Mouse (Mus musculus): ENCODE measurements around the gene Sun1.

DNA sequence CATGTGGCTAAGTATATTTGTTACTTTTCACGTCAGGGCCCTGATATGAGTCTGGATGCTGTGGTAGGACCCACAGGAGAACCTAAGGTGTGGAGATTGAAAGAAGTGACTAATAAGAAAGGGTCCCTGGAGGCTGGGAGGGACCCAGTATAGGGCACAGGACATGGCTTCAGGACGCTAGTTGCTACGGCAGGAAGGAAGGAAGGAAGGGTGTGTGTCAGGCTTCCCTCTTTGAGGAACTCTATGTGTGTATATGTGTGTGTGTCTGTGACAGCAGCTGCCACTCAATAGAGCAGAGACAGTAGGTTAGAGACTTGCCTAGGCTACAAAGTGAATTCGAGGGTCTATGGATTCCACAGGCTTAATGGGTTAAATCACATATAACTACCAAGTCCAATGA is 20.2 kb downstream of the Sun1 start:
- TF ChIP-seq GATA1 (IDR thresholded peaks at IDR 0.05; ENCODE audit: low read depth, low read length) (no peak), NRF1 (IDR thresholded peaks at IDR 0.05; ENCODE audit: insufficient read depth, low read depth, low read length, poor library complexity, severe bottlenecking) (no peak), JUND (IDR thresholded peaks at IDR 0.05; ENCODE audit: low read depth, low read length) (no peak), CTCF (IDR thresholded peaks at IDR 0.05 in 2 of 3, conservative IDR thresholded peaks at IDR 0.05 in 1 of 3; ENCODE audit: control insufficient read depth in 1 of 3, insufficient read depth in 1 of 3, low read depth in 2 of 3, low read length in 3 of 3, poor library complexity in 1 of 3, severe bottlenecking in 1 of 3) (no peak), TAL1 (IDR thresholded peaks at IDR 0.05; ENCODE audit: low read length) (no peak), TCF12 (IDR thresholded peaks at IDR 0.05; ENCODE audit: low read depth, low read length) (no peak), E2F4 (IDR thresholded peaks at IDR 0.05; ENCODE audit: borderline replicate concordance, low read depth, low read length) (no peak)

All from MEL (cell line).